In the genomic region with DNA sequence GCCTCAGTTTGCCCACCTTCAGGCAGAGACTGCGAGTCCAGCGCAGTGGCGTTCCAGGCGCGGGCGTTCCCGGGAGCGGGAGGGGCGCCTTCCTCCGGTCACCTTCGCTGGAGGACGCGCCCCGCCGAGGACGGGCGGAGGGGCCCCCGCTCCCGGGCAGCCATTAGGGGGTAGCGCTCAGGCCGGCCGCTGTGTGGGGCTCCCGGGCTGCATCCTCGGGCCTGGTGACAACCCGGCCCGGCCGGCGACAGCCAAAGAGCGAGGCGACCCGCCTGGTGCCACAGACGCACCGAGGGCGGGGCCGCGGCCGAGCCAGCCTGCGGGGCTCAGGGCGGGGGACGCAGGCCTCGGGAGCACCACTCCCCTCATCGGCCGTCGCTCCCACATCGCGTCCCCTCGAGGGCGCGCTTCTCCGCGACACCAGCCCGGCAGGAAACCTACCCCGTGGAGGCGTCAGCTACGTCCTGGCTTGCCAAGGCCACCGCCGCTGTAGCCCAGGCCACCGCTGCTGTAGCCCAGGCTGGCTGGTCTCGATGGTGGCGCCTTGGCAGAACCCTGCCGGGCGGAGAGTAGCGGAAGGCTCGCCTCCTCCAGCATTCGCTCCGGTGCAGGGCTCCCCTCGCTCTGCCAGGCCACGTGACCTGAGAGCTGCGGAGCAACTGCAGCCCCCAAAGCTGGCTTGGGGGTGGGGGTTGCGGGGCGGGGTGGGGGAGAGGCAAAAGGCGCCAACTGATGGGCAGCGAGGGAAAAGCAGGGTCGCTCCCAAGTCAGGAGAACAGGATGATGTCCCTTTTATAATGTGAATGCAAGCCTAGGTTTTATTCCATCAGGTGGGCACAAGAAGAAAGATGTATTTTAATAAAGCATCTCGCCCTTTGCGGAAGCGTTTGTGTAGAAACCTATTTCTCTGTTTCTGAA, we compare ENCODE assay signal across 8 mouse cellular contexts. TPM values are rescaled to one million over a fixed set of nuclear protein-coding genes. Genes with fewer than 3 reads are reported as not detected.
DNase-seq lines count a peak whose midpoint lies in the region; ATAC-seq and TF ChIP-seq lines count a peak whose summit lies in the region.

A gene (minus strand): TSS at position 694 of the 918 bp plus-strand sequence.

- no peak within 1 kb of the TSS for H3K4me3 ChIP-seq in C2C12 (ENCODE audit: insufficient read depth, poor library complexity, severe bottlenecking)
- peak within 1 kb of the TSS; percentile 96 for H3K4me3 ChIP-seq in brown adipose tissue, adult 24 weeks (ENCODE audit: insufficient read depth, low read depth, low read length)
- peak within 1 kb of the TSS; percentile 88 for H3K4me3 ChIP-seq in heart, embryonic 10.5 days
- H3K4me3 ChIP-seq in kidney, embryonic 14.5 days (ENCODE audit: low read length): peak within 1 kb of the TSS; percentile 79
- H3K4me3 ChIP-seq in limb, embryonic 14.5 days (replicated peaks; ENCODE audit: low read length): peak within 1 kb of the TSS; percentile 83
- peak within 1 kb of the TSS; percentile 83 for H3K4me3 ChIP-seq in midbrain, embryonic 15.5 days

- TF ChIP-seq CTCF in C2C12 (IDR thresholded peaks at IDR 0.05; ENCODE audit: control insufficient read depth, insufficient read depth, insufficient read length): no peak

- H3ac ChIP-seq in C2C12 (ENCODE audit: control insufficient read depth, insufficient read length, low read depth): peak within 1 kb of the TSS; percentile 34

- under 1% methylated on average over 71 of the region's 77 CpGs for WGBS in heart, embryonic 10.5 days
- 1% methylated on average over 76 of the region's 77 CpGs for WGBS in kidney, embryonic 14.5 days
- under 1% methylated on average over 63 of the region's 77 CpGs for WGBS in limb, embryonic 14.5 days
- under 1% methylated on average over 76 of the region's 77 CpGs for WGBS in midbrain, embryonic 15.5 days

- peaks cover 12% of the 10 kb centered on the region for H3K27me3 ChIP-seq in C2C12 (ENCODE audit: control insufficient read depth, insufficient read depth, insufficient read length)
- H3K27me3 ChIP-seq in heart, embryonic 10.5 days (ENCODE audit: insufficient read depth, poor library complexity, severe bottlenecking): no peaks in the 10 kb centered on the region; the same call in 1 of the 2 replicates
- no peaks in the 10 kb centered on the region for H3K27me3 ChIP-seq in kidney, embryonic 14.5 days (ENCODE audit: control insufficient read depth, insufficient read depth, low read length)
- H3K27me3 ChIP-seq in limb, embryonic 14.5 days (ENCODE audit: control insufficient read depth, insufficient read depth, low read length): no peaks in the 10 kb centered on the region
- H3K27me3 ChIP-seq in midbrain, embryonic 15.5 days (replicated peaks): no peaks in the 10 kb centered on the region

- peak; percentile 68; the same call in 1 of the 2 replicates for TF ChIP-seq POLR2A in limb, embryonic 14.5 days (IDR thresholded peaks at IDR 0.05; ENCODE audit: borderline replicate concordance, extremely low read depth, insufficient read depth, insufficient read length)

- no peaks in the 10 kb centered on the region for H3K36me3 ChIP-seq in C2C12 (ENCODE audit: control insufficient read depth, insufficient read depth)
- H3K36me3 ChIP-seq in heart, embryonic 10.5 days: no peaks in the 10 kb centered on the region
- H3K36me3 ChIP-seq in kidney, embryonic 14.5 days (ENCODE audit: control insufficient read depth, insufficient read depth, low read length): no peaks in the 10 kb centered on the region
- H3K36me3 ChIP-seq in limb, embryonic 14.5 days (ENCODE audit: control insufficient read depth, insufficient read depth, low read length): no peaks in the 10 kb centered on the region
- H3K36me3 ChIP-seq in midbrain, embryonic 15.5 days (replicated peaks): no peaks in the 10 kb centered on the region

- DNase-seq in heart, embryonic 10.5 days (ENCODE audit: low spot score): peak; percentile 88
- DNase-seq in limb, embryonic 14.5 days (ENCODE audit: low spot score): peak; percentile 55
- peak; percentile 23 to 25 for DNase-seq in spleen, postnatal 36 days (ENCODE audit: low spot score in 2 of 2)

- no peaks in the 10 kb centered on the region for H3K4me1 ChIP-seq in brown adipose tissue, adult 24 weeks (ENCODE audit: control insufficient read depth, insufficient read depth, insufficient read length, low read length)
- H3K4me1 ChIP-seq in heart, embryonic 10.5 days: 0 out of 2 replicates have a peak, but pooled peaks cover 7% of the 10 kb centered on the region
- H3K4me1 ChIP-seq in kidney, embryonic 14.5 days (ENCODE audit: control insufficient read depth, insufficient read depth, low read length): no peaks in the 10 kb centered on the region
- H3K4me1 ChIP-seq in limb, embryonic 14.5 days (ENCODE audit: control insufficient read depth, insufficient read depth, low read length): peaks cover 6% of the 10 kb centered on the region; the same call in 1 of the 2 replicates
- peaks cover 11% of the 10 kb centered on the region for H3K4me1 ChIP-seq in midbrain, embryonic 15.5 days

- peak within 1 kb of the TSS; percentile 73 for H3K9ac ChIP-seq in kidney, embryonic 14.5 days (ENCODE audit: low read depth, low read length)
- H3K9ac ChIP-seq in limb, embryonic 14.5 days (ENCODE audit: low read depth, low read length, severe bottlenecking): peak within 1 kb of the TSS; percentile 78
- H3K9ac ChIP-seq in midbrain, embryonic 15.5 days: peak within 1 kb of the TSS; percentile 83

- H3K79me2 ChIP-seq in C2C12 (ENCODE audit: control insufficient read depth, insufficient read depth): no peaks in the 10 kb centered on the region

- peak within 1 kb of the TSS; percentile 68 for H3K4me2 ChIP-seq in kidney, embryonic 14.5 days (replicated peaks; ENCODE audit: low read depth, low read length)
- H3K4me2 ChIP-seq in limb, embryonic 14.5 days (replicated peaks; ENCODE audit: low read depth, low read length, severe bottlenecking): peak within 1 kb of the TSS; percentile 82
- H3K4me2 ChIP-seq in midbrain, embryonic 15.5 days: peak within 1 kb of the TSS; percentile 60

- no peaks in the 10 kb centered on the region for H3K9me3 ChIP-seq in heart, embryonic 10.5 days
- H3K9me3 ChIP-seq in kidney, embryonic 14.5 days (ENCODE audit: control insufficient read depth, low read length): no peaks in the 10 kb centered on the region
- H3K9me3 ChIP-seq in limb, embryonic 14.5 days (ENCODE audit: control insufficient read depth, low read length): no peaks in the 10 kb centered on the region
- no peaks in the 10 kb centered on the region for H3K9me3 ChIP-seq in midbrain, embryonic 15.5 days

- H3K79me3 ChIP-seq in C2C12 (ENCODE audit: low read depth): no peaks in the 10 kb centered on the region

- H3K27ac ChIP-seq in brown adipose tissue, adult 24 weeks (replicated peaks; ENCODE audit: low read depth, low read length): peak within 1 kb of the TSS; percentile 71
- H3K27ac ChIP-seq in heart, embryonic 10.5 days: peak within 1 kb of the TSS; percentile 95
- peak within 1 kb of the TSS; percentile 13; the same call in 1 of the 2 replicates for H3K27ac ChIP-seq in kidney, embryonic 14.5 days (ENCODE audit: low read depth, low read length)
- H3K27ac ChIP-seq in limb, embryonic 14.5 days (replicated peaks; ENCODE audit: low read depth, low read length): peak within 1 kb of the TSS; percentile 77
- peak within 1 kb of the TSS; percentile 94 for H3K27ac ChIP-seq in midbrain, embryonic 15.5 days

- ATAC-seq in erythroblast, adult 5-6 weeks (replicated peaks; ENCODE audit: low FRiP score, poor library complexity, severe bottlenecking): peak; percentile 64
- ATAC-seq in kidney, embryonic 14.5 days (ENCODE audit: low FRiP score, low TSS enrichment): peak; percentile 93
- ATAC-seq in limb, embryonic 14.5 days (ENCODE audit: low FRiP score, low read depth): peak; percentile 92
- ATAC-seq in midbrain, embryonic 15.5 days (replicated peaks): peak; percentile 95

TF ChIP-seq in C2C12, 6 proteins besides CTCF, POLR2A, EP300 and RAD21:
- TF ChIP-seq MAX (IDR thresholded peaks at IDR 0.05): no peak
- TF ChIP-seq MYOG (IDR thresholded peaks at IDR 0.05; ENCODE audit: control insufficient read depth, extremely low read depth, insufficient read length): no peak
- no peak for TF ChIP-seq FOSL1 (IDR thresholded peaks at IDR 0.05; ENCODE audit: insufficient read depth, low read length, poor library complexity, severe bottlenecking)
- TF ChIP-seq USF1 (IDR thresholded peaks at IDR 0.05; ENCODE audit: low read depth): no peak
- no peak for TF ChIP-seq CEBPB (IDR thresholded peaks at IDR 0.05; ENCODE audit: low read depth)
- TF ChIP-seq MYOD1 (IDR thresholded peaks at IDR 0.05; ENCODE audit: control insufficient read depth, insufficient read length, low read depth): no peak

RNA-seq across cellular contexts. Expression of the gene that starts here (rescaled TPM):
- 0.34 TPM for polyA plus RNA-seq in C2C12 (2012; fragmentation: generic; extraction: Trizol)
- polyA plus RNA-seq in brown adipose tissue, adult 24 weeks (2012; ENCODE audit: insufficient read depth, insufficient read length, missing spikeins): 21.1 and 33.7 TPM in 2 replicates
- total RNA-seq in erythroblast, adult 5-6 weeks (2015; ENCODE audit: low replicate concordance): 1.0 TPM in 1 of 2 replicates, not detected in the other
- 0.43 TPM in 1 of 2 replicates, not detected in the other for total RNA-seq in erythroblast, adult 5-6 weeks (2017; ENCODE audit: low replicate concordance)
- polyA plus RNA-seq in heart, embryonic 10.5 days (2016; fragmentation: Nextera tagmentation; extraction: Ambion mirVana): 35.8 and 49.8 TPM in 2 replicates
- polyA plus RNA-seq in kidney, embryonic 14.5 days (2014; fragmentation: Nextera tagmentation; extraction: Ambion mirVana): 11.2 and 16.3 TPM in 2 replicates
- polyA plus RNA-seq in limb, embryonic 14.5 days (2012; rRNA removed): 28.4 and 35.7 TPM in 2 replicates
- polyA plus RNA-seq in limb, embryonic 14.5 days (2014; fragmentation: Nextera tagmentation; extraction: Ambion mirVana): 37.0 and 39.2 TPM in 2 replicates
- polyA plus RNA-seq in midbrain, embryonic 15.5 days (2015; fragmentation: Nextera tagmentation; extraction: Ambion mirVana): 107 and 108 TPM in 2 replicates

Comparison
In these comparisons a context has a peak if more than half of its experiments do, and no peak if none do; other contexts are left out.
1. H3K27ac ChIP-seq: peak in every context shown above with its lines; median percentile 95 in heart, embryonic 10.5 days; 94 in midbrain, embryonic 15.5 days; 77 in limb, embryonic 14.5 days; 71 in brown adipose tissue, adult 24 weeks; 13 in kidney, embryonic 14.5 days.
2. DNase-seq: peak in every context shown above with its lines; median percentile 88 in heart, embryonic 10.5 days; 55 in limb, embryonic 14.5 days; 24 in spleen, postnatal 36 days.